Mouse (Mus musculus): ENCODE data around the gene Cep57l1.

- TF ChIP-seq CTCF (conservative IDR thresholded peaks at IDR 0.05; ENCODE audit: insufficient read depth, insufficient read length, low read depth, low read length) = no peak
- no peak for TF ChIP-seq POLR2A (IDR thresholded peaks at IDR 0.05; ENCODE audit: low read depth, low read length)
Measured at GRCm38 (mm10) chr10:41822573-41823281, 13.1 kb upstream of the Cep57l1 start.

Data from kidney, adult 2 months (tissue).